Mouse (Mus musculus): ENCODE measurements around the gene Ccdc125.
A peak's percentile ranks its signal among the peaks of the same experiment; 100 is the strongest.

Gene Ccdc125

GRCm38 (mm10) chr13:100669291-100670022 lies at the start of gene Ccdc125:
TSS of gene Ccdc125 (plus strand) at chr13:100669717.
- DNase-seq: peak; percentile 31

DNA sequence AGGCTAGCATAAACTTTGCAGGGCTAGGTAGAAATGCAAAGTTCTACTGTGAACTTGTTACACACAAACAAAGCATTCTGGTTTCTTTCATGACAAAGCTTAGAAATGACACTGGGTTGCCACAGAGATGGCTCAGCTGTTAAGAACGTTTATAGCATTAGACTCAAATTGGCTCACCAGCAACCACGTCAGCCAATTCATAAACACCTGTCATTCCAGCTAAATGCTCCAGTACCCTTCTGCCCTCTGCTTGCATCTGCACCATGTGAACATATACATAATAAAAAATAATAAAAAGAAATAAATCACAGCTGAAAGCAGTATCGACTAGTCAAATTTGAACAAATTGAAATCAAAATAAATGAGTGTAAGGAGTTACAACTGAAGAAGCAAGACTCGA lies 47.3 kb upstream of the Ccdc125 start:
- DNase-seq: no peak

DNA sequence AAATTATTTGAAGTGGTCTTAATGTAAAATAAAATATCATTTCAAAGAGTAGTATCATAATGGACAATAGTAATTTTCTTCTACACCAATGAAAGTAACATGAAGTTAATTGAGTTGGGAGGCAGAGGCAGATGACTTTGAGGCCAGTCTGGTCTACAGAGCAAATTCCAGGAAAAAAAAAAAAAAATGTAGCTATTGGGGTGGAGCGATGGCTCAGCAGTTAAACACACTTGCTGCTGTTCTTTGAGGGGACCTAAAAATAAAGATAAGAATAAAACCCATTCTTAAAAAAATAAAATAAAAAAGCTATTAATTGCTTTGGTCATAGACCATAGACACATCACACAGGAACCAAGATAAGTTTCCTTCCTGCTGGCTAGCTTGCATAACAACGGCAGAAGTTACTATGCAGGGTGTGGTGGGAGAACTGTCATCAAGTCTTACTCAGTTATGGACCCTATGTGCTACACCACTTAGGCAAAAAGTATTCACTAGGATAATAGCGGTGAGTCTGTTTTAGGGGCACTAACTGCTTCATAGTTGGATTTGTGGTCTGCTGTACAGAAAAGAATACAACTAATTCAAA lies 35.3 kb upstream of the Ccdc125 start:
- DNase-seq: no peak

- no peak for DNase-seq
Measured at GRCm38 (mm10) chr13:100642471-100643209, 26.9 kb upstream of the Ccdc125 start.

GRCm38 (mm10) chr13:100648223-100648622 lies 21.3 kb upstream of the Ccdc125 start:
- DNase-seq: no peak

DNA sequence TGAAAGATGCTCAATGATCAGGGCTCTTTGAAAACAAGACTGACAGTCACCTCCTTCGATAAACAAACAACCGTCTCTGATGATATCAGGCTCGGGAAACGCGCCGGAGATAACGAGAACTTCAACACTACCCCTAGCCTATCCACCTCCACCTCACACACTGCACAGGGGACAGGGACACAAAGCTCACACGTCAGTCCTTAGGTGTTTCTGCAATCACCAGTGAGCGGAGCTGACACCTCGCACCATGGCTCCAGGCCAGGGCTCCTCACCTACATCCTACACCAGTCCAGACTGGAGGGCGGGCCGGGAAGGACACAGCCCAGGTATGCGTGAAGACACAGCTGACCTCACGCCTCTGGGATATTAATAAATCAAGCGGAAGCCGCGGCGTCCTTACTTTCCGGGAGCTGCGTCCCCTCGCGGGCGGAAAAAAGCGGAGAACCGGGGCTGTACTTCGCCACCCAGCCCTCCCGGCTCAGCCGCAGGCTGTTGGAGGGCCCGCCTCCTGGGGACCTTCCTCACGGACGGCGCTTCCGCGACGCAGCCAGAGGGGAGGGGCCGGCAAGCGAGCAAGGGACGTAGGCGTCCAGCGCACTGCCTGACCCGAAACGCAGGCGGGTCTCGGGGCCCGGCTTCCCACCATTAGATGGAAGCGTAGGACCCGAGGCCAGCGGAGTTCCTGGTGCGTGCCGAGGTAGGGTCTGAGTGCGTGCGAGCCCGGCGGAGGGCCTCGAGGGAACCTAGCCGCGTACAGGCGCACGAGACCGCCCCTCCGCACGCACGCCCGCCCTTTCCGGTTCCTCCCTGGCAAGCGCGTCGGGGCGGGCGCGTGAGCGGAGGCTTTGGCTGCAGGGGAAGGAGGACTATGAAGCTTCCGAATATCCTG lies 18.7 kb upstream of the Ccdc125 start, which contains the start of the genes Ak6 and Rad17:
TSS of gene Ak6 (plus strand) at position 430 of the 889 bp plus-strand sequence.
TSS of gene Rad17 (minus strand) at position 502 of the 889 bp plus-strand sequence.
- DNase-seq: peak; percentile 95

GRCm38 (mm10) chr13:100651439-100652186 lies 17.9 kb upstream of the Ccdc125 start, which contains the start of gene Taf9:
TSS of gene Taf9 (plus strand) at chr13:100651579.
- DNase-seq: no peak

DNA sequence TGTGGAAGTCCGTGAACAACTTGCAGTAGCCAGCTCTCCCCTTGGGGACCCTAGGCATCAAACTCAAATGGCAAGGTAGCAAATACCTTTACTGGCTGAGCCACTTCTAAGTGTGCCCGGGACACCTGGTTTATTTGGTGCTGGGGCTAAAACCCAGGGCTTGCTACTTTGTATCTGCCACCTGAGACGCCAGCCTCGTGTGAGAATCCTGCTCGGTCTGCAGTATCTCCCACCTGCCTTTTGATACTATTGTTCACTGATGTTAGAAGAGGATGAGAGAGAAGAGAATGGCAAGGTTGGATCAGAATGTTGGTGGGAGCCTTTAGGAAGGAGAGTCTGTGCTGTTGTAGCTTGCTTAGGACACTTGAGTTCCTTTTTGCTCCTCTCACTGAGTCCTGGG lies 11.4 kb upstream of the Ccdc125 start:
- no peak for DNase-seq

DNA sequence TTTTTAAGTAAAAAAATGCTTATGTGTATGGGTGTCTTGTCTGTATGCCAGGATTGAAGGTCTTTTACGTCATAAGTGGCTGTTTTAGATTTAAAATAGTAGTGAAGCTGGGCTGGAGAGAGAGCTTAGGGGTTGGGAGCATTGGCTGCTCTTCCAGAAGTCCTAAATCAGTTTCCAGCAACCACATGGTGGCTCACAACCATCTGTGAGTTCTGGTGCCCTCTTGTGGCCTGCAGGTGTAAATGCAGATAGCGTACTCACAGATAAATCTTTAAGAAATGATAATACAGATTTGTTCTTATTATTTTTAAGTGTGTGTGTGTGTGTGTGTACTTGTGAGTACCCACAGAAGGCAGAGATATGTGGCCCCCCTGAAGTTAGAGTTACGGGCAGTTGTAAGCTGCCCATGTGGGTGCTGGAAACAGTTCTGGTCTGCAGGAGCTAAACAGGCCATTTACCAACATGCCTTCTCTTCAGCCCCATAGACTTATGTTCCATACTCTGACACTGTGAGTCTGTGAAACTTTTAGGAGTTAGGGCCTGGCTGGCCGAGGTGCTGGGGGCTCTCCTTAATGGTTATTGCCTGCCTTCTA lies 9.6 kb upstream of the Ccdc125 start:
- peak; percentile 75 for DNase-seq

DNA sequence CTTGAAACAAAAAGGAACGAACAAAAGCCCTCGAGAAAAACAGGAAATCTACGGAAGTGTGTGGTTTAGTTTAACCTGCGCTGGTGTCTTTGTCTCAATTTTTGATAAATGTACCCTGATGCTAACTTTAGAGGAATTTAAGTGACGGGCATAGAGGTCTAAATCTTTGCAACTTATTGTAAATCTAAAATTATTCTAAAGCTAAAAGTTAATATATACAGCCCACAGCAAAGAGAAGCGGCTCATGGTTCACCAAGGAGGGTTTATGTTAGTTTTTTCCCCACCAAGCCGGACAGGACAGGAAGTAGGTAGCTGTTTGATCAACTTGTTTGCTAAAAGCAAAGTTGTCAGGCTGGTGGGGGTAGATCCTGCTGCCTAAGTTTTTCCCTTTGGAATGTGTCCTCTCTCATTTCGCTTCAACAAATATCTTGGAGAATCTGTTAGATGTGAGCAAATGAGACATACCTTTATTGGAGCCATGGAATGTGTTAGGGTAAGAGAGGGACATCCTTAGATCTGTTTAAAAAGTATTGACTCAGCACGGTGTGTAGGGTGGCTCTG lies 744 bp downstream of the Ccdc125 start:
- no peak for DNase-seq

DNA sequence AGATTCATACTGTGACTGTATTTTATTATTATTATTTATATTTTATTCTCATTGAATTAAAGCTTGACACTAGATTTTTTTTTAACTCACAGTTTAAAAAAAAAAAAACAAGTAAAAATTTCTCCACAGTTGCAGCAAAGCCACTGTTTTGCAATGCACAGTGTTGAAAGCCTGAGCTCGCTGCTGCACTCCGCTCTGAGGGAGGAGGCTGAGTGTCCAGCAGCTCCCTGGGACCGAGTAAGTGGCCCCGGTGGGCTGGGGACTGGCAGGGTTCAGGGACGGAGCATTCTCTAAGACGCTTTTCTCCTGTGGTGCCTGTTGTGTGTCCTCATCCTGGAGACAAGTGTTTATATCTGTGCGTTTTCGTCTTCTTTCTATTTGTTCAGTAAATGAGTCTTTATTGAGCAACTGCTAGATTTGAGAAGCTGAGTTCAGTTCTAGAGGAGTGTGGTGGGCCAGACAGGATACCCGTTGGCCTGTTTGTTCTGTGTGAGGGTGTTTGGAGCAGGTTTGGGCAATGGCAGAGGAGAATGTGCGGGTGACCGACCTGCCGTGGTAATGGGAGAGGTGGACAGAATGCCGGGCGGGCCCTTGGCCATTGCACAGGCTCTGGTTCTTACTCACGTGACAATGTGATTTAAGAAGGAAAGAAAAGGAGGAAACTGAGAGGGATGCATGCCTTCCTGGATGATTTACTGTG lies 6.6 kb downstream of the Ccdc125 start:
- no peak for DNase-seq

DNA sequence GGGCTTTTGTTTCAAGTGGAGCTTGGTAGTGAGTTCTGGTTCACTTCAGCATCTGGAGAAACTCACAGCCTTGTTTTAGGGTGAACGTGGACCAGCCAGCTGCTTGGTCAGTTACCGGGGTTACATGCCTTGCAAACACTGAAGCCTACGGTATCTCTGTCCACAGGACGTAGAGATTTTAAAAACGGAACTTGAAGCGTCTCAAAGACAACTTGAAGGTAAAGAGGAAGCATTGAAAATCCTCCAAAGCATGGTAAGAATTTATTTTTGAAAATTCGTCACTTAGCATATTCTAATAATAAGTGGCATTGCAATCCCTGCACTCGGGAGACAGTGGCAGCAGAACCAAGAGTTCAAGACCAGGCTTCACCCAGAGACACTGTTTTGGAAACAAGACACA lies 12.1 kb downstream of the Ccdc125 start:
- DNase-seq: no peak

DNA sequence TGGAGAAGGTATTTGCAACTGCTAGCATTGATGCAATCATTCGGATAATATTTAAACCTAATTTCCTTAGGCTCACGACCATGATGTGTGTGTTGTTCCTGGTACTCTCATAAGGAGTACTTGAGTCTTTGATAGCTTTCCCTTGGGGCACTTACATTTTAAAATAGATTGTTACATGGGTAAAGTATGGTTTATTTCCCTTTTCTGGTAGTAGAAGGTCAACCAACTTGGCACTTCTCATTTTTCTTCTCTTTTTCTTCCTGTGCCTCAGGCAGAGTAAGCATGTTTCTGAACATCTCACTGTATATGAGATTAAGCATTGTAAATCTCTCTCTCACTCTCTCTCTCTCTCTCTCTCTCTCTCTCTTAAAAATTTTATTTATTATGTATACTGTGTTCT lies 13.3 kb downstream of the Ccdc125 start:
- no peak for DNase-seq

DNA sequence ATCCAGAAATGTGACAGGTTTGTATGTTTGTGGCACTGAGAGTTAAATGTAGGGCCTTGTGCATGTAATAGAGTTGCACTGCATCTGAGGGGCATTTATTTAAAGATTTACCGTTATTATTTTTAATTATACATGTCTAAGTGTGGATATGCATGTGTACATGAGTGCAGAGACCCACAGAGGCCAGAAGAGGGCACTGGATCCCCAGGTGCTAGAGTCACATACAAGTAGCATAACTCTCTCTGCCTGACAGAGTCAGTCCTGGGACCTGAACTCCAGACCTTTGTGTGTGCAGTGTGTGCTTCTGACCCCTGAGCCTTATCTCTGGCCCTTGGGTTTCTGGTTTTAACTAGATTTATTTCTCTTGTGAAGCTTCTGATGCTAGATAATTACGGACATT lies 14.8 kb downstream of the Ccdc125 start:
- peak; percentile 46 for DNase-seq

DNA sequence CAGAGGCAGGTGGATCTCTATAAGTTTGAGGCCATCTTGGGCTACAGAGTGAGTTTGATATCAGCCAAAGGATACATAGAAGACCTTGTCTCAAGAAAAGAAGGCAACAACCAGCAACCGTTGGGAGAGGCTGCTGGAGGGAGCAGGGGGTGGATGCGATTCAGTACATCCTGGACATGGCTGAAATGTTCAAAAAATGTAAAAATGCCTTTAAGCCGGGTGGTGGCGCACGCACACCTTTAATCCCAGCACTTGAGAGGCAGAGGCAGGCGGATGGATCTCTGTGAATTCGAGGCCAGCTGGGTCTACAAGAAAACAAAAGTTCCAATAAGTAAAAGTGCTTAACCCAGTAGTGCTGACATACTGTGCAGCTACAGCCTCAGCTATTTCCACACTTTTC lies 18.0 kb downstream of the Ccdc125 start:
- no peak for DNase-seq

GRCm38 (mm10) chr13:100697541-100697940 lies 28.0 kb downstream of the Ccdc125 start:
- DNase-seq: no peak

DNA sequence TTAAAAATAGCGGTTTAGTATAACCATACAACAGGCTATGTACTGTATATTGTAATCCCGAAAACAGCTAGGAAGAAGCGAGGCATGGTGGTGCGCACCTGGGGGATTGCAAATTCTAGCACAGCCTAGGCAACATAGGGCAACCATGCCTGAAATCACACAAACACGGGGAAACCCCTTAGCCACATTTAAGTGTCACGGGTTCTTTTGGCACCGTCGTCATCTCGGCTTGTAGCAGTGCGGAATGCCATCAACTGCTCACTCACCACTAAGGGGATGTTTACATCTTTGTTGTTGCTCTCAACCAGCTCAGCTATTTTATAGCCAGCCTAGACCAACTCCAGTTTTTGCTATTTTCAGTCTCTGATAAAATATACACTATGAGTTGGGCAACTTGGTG lies 29.3 kb downstream of the Ccdc125 start:
- DNase-seq: no peak

DNA sequence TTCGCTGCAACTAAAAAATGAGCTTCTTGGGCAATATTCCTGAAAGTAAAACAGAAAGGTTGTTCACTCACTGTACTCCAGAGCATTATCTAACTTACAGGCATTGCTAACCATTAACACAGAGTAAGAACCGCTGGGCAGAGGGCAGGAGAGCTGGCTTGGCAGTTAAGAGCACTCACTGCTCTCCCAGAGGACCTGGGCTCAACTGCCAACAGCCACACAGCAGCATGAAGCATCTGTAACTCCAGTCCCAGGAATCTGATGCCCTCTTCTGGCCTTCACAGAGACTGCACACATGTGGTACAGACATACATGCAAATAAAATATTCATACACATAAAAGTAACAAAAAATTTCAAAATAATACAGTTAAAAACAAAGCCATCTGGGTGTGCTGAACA lies 34.0 kb downstream of the Ccdc125 start:
- DNase-seq: no peak

GRCm38 (mm10) chr13:100706206-100706605 lies 36.7 kb downstream of the Ccdc125 start:
- no peak for DNase-seq

DNA sequence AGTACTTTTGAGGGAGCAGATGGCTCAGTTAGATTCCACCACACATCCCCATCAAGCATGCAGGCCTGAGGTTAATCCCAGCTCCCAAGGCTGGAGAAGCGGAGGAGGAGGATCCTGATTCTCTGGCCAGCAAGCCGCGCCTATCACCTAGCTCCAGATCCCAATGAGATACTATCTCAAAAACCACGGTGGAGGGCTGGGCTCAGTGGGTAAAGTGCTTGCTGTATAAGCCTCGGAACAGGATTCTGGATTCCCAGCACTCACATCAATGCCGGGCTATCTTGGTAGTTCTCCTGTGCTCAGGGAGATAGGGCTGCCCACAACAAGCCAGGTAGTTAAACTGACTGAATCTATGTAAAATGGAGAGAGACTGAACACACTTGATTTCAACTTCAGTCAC lies 46.0 kb downstream of the Ccdc125 start:
- DNase-seq: no peak

DNA sequence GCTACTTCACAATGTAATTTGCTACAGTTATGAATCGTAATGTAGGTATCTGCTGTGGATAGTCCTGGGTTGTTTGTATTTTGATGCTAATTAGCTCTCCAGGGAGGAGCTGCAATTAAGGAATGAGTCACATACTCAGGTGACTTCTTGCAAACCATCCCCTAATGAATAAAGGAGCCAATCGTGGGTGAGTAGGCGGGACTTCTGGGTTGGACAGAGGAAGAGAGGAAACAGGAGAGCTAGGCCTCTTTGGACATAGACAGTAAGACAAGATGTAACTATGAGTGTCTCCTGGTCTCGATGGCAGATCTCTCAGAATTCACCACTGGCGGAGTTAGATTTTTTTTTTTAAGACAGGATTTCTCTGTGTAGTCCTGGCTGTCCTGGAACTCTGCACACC lies 52.1 kb downstream of the Ccdc125 start:
- no peak for DNase-seq
